Mouse (Mus musculus): ENCODE measurements around the gene Fam122a.

DNA sequence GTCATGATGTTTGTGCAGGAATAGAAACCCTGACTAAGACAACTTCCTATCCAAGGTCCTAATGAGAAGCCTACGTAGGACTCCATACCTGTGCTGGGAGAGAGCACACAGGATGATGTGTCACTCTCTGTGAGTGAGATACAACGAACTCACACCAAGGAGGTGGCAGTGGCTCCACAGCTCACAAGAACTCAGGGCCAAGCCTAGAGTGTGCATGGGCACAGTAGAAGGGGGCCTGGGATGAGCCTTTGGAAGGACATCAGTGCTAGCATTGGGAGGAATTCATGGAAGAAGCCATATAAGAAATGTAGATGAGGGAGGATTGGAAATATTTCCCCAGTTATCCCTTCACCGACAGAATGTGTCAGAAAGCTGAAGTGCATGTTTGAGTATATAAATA lies 38.8 kb upstream of the Fam122a start:
- TF ChIP-seq CTCF (IDR thresholded peaks at IDR 0.05; ENCODE audit: insufficient read depth, low read length) (no peak), POLR2A (IDR thresholded peaks at IDR 0.05; ENCODE audit: borderline replicate concordance, extremely low read depth, low read depth, low read length) (no peak)

Data from lung, adult 2 months (tissue).